Mouse (Mus musculus) heart, postnatal 0 days (tissue): ENCODE results near the gene Clip4. TPM values are rescaled to one million over a fixed set of nuclear protein-coding genes. Genes with fewer than 3 reads are reported as not detected.

Experiments used
- ATAC-seq: fragments of 200-750 bp; cut with Nextera tagmentation; 2 replicates; pipeline ENCODE4 v1.8.0; 2017; ENCODE audit warnings: low read depth, moderate number of reproducible peaks, moderate library complexity; ENCODE audit not compliant: insufficient read depth
- DNase-seq: peaks from one replicate; pipeline ENCODE4 v3.0.0-alpha.2; 2016; ENCODE audit warnings: low spot score
- H3K27ac ChIP-seq: fragments of 300-500 bp; sonication (generic); 2 replicates; pipeline ENCODE4 v1.5.1; 2014; ENCODE audit warnings: low read depth, mild to moderate bottlenecking
- H3K27me3 ChIP-seq: fragments of 300-500 bp; sonication (generic); 2 replicates; pipeline ENCODE4 v1.6.1; 2014; ENCODE audit warnings: low read length, mixed read lengths; ENCODE audit not compliant: control insufficient read depth, insufficient read depth
- H3K36me3 ChIP-seq: fragments of 300-500 bp; sonication (generic); replicated peaks from 2 replicates; pipeline ENCODE4 v1.6.1; 2014; ENCODE audit warnings: low read length, mixed read lengths; ENCODE audit not compliant: control insufficient read depth, insufficient read depth
- H3K4me1 ChIP-seq: fragments of 300-500 bp; sonication (generic); 2 replicates; pipeline ENCODE4 v1.6.1; 2014; ENCODE audit warnings: antibody characterized with exemption; ENCODE audit not compliant: control insufficient read depth, insufficient read depth
- H3K4me2 ChIP-seq: fragments of 300-500 bp; sonication (generic); 2 replicates; pipeline ENCODE4 v1.6.1; 2014; ENCODE audit warnings: low read depth, mild to moderate bottlenecking, low read length, moderate library complexity
- H3K4me3 ChIP-seq: fragments of 300-500 bp; sonication (generic); 2 replicates; pipeline ENCODE4 v1.5.1; 2014; ENCODE audit warnings: low read depth, low read length
- H3K9ac ChIP-seq: fragments of 300-500 bp; sonication (generic); replicated peaks from 2 replicates; pipeline ENCODE4 v1.6.1; 2014; ENCODE audit warnings: low read depth, low read length, mixed read lengths
- H3K9me3 ChIP-seq: fragments of 300-500 bp; sonication (generic); replicated peaks from 2 replicates; pipeline ENCODE4 v1.6.1; 2016; ENCODE audit warnings: low read length; ENCODE audit not compliant: control insufficient read depth
- CTCF ChIP-seq: IDR thresholded peaks from 2 replicates; pipeline ENCODE4 v1.5.1; 2016; ENCODE audit warnings: antibody characterized with exemption, control low read depth, low read depth
- EP300 ChIP-seq: IDR thresholded peaks from 2 replicates; pipeline ENCODE4 v1.6.1; 2016; ENCODE audit warnings: antibody characterized with exemption, low read depth
- WGBS: fragments of 180-500 bp; shearing (Covaris S2); extraction: QIAGEN DNeasy Blood & Tissue Kit; methylation state at CpG from one replicate; pipeline ENCODE4 v1.1.7; 2014; 5-methylcytosine and 5-hydroxymethylcytosine counted together
- polyA plus RNA-seq: library from polyadenylated mRNA; unstranded; fragments of >200 nt; fragmentation: Nextera tagmentation; extraction: Ambion mirVana; gene quantifications from 2 replicates; pipeline ENCODE4 v1.2.1, GENCODE M21; 2015
- total RNA-seq: library from RNA; depleted of rRNA; stranded (reverse); fragments of >200 nt; gene quantifications from 2 replicates; pipeline ENCODE4 v1.2.3, GENCODE M21; 2014; ENCODE audit warnings: low replicate concordance

The Clip4 gene
- total and polyA plus RNA-seq, 2 experiments from 2014 or later: 49.9 to 51.2 TPM

DNA sequence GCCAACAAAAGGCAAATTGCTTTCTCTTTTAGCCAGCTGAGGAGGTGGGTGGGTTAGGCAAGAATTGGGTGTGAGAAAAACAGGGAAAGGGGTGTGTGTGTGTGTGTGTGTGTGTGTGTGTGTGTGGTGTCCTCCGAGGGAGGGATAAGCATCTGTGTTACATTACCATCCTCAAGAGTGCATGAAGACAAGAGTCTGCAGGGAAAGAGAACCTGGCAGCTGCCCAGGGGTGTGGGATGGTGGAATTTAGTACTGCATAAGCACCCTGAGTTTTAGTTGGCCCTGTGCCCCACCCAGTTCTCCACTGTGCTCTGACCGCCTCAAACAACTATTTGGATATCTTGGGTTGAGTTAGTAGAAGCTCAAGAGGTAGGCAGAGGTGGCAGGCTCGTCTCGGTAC is 12.7 kb downstream of the Clip4 start:
- 38% methylated on average over 4 of the region's 4 CpGs for WGBS
- Histone ChIP-seq H3K9me3 (0 out of 2 replicates have a peak, but pooled peaks cover 5% of the 10 kb centered on the region), H3K27me3 (no peaks in the 10 kb centered on the region; the same call in 1 of the 2 replicates), H3K4me1 (peaks cover 8% of the 10 kb centered on the region), H3K9ac (no peak overlapping the region), H3K4me2 (no peak overlapping the region), H3K36me3 (no peaks in the 10 kb centered on the region), H3K4me3 (no peak overlapping the region), H3K27ac (no peak overlapping the region)
- ATAC-seq: no peak
- DNase-seq: no peak
- TF ChIP-seq CTCF (no peak), EP300 (no peak)

DNA sequence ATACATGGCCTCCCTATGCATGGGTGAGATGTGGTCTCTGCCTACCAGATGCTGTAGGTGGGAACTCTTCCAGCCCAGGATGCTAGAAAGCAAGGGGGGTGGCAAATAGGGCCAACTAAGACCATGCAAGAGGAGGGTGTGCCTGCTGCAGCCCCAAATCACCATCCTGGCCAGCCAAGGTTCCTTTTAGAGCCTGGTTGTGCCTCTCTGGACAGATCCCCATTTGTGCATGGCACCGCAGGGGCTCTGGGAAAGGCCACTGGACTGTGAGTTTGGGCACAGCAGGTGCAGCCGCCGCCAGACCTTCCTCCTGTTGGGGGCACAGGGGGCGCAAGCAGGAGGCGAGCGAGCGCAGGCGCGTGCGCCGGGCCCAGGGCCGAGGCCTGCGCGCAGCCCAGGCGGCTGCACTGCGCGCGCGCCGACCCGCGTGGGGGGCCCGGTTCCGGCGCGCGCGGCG is 14.0 kb downstream of the Clip4 start:
- no peak for TF ChIP-seq EP300
- TF ChIP-seq CTCF: no peak

DNA sequence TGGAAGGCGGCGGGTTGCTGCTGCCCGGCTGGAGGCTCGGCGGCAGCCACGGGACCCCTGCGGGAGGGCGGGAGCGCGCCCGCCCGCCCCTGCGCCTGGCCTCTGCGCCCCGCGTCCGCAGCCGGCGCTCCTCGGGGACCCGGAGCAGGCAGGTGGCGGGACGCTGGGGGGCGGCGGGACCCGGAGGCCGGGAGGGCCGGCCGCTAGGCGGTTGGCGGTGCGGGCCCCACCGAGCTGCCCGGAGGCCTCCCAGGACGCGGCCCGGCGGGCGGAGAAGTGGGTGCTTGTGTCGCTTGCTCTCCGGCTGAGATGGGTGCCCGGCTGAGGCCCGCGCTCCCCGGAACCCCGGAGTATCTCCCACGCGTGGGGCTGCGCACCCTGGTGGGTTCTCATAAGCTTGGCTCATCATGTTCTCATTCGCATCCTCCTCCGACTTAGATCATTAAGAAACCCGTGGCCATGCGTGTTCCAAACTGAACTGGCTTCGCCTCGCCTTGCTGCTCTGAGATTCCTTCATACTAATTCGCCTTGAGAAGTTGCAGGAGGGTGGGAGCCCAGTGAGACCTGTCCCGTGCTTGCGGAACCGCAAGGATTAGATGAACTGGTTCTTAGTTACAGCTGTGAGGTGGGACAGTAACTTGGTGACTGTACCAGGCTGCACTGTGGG is 14.6 kb downstream of the Clip4 start:
- peak overlapping the region; percentile 62 for H3K4me3 ChIP-seq
- no peaks in the 10 kb centered on the region; the same call in 1 of the 2 replicates for H3K27me3 ChIP-seq
- no peak for TF ChIP-seq EP300
- TF ChIP-seq CTCF: no peak
- peak overlapping the region; percentile 86 for H3K27ac ChIP-seq
- WGBS: under 1% methylated on average over 37 of the region's 59 CpGs
- peak overlapping the region; percentile 78 for H3K4me2 ChIP-seq
- peak; percentile 6 for DNase-seq
- ATAC-seq: peak; percentile 64
- H3K4me1 ChIP-seq: peaks cover 8% of the 10 kb centered on the region
- H3K9ac ChIP-seq: peak overlapping the region; percentile 73
- no peaks in the 10 kb centered on the region for H3K36me3 ChIP-seq
- H3K9me3 ChIP-seq: 0 out of 2 replicates have a peak, but pooled peaks cover 5% of the 10 kb centered on the region

More for the DNA sequence above, 14.0 kb downstream of the Clip4 start:
- H3K4me1 ChIP-seq: peaks cover 8% of the 10 kb centered on the region
- WGBS: 1% methylated on average over 29 of the region's 29 CpGs
- peak overlapping the region; percentile 62 for H3K4me3 ChIP-seq
- H3K27ac ChIP-seq: peak overlapping the region; percentile 86
- peak; percentile 16 for DNase-seq
- peak; percentile 73 for ATAC-seq
- peak overlapping the region; percentile 73 for H3K9ac ChIP-seq
- H3K4me2 ChIP-seq: peak overlapping the region; percentile 78
- H3K36me3 ChIP-seq: no peaks in the 10 kb centered on the region
- H3K27me3 ChIP-seq: no peaks in the 10 kb centered on the region; the same call in 1 of the 2 replicates
- 0 out of 2 replicates have a peak, but pooled peaks cover 5% of the 10 kb centered on the region for H3K9me3 ChIP-seq

GRCm38 (mm10) chr17:71783366-71783735 is 15.1 kb downstream of the Clip4 start:
- Histone ChIP-seq H3K9ac (peak overlapping the region; percentile 73), H3K36me3 (no peaks in the 10 kb centered on the region), H3K4me1 (peaks cover 8% of the 10 kb centered on the region), H3K27me3 (no peaks in the 10 kb centered on the region; the same call in 1 of the 2 replicates), H3K27ac (peak overlapping the region; percentile 86), H3K4me3 (peak overlapping the region; percentile 62), H3K4me2 (peak overlapping the region; percentile 78), H3K9me3 (0 out of 2 replicates have a peak, but pooled peaks cover 5% of the 10 kb centered on the region)
- TF ChIP-seq CTCF (no peak), EP300 (no peak)
- 13% methylated on average over 10 of the region's 10 CpGs for WGBS
- ATAC-seq (peak; percentile 42), DNase-seq (peak; percentile 45)

DNA sequence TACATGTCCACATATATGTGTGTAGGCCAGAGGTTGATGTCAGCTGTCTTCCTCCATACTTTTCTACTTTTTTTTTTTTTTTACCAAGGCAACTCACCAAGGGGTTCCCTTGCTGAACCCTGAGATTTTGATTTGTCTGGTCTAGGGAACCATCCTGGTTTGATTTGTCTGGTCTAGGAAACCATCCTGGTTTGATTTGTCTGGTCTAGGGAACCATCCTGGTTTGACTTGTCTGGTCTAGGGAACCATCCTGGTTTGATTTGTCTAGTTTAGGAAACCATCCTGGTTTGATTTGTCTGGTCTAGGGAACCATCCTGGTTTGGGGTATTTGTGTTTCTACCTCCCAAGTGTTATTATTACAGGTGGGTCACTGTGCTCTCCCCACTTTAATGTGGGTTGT is 18.2 kb downstream of the Clip4 start:
- peaks cover 8% of the 10 kb centered on the region for H3K4me1 ChIP-seq
- H3K27me3 ChIP-seq: no peaks in the 10 kb centered on the region; the same call in 1 of the 2 replicates
- H3K27ac ChIP-seq: no peak overlapping the region
- no peaks in the 10 kb centered on the region for H3K9me3 ChIP-seq
- no peak overlapping the region for H3K4me2 ChIP-seq
- DNase-seq (no peak), ATAC-seq (no peak)
- H3K36me3 ChIP-seq: no peaks in the 10 kb centered on the region
- no peak overlapping the region for H3K4me3 ChIP-seq
- H3K9ac ChIP-seq: no peak overlapping the region
- no peak for TF ChIP-seq EP300
- no peak for TF ChIP-seq CTCF

DNA sequence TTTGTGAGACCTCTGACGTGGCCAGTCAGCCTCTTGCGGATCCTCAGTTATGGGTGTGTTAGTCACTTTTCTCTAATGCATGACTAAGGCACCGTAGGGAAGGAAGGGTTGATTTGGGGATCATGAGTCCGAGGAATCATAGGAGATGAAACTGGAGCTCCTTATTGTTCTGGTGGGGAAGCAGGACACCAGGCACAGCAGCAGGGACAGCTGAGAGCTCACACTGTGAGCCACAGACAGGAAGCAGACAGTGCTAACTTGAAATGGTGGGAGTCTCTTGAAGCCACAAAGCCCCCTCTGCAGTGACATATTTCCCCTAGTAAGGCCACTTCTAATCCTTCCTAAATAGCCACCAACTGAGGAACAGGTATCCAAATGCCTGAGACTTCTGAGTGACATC is 22.8 kb downstream of the Clip4 start:
- 83% methylated on average over 4 of the region's 4 CpGs for WGBS
- DNase-seq: no peak
- Histone ChIP-seq H3K9me3 (no peaks in the 10 kb centered on the region), H3K27me3 (no peaks in the 10 kb centered on the region), H3K4me1 (0 out of 2 replicates have a peak, but pooled peaks cover 4% of the 10 kb centered on the region), H3K4me3 (no peak overlapping the region), H3K4me2 (no peak overlapping the region), H3K36me3 (0 out of 2 replicates have a peak, but pooled peaks cover 11% of the 10 kb centered on the region), H3K27ac (no peak overlapping the region), H3K9ac (no peak overlapping the region)
- TF ChIP-seq EP300 (no peak), CTCF (no peak)
- no peak for ATAC-seq
